Mouse (Mus musculus) T-helper 17 cell (primary cell): ENCODE measurements around the gene Cdc42bpg.
"Not testable (repeated sequence)": the region's sequence is repeated elsewhere in the genome, so short reads cannot be mapped to it uniquely, and the experiment has no call there.

Experiments
- in situ Hi-C, 2 experiments: fragments of 300-600 bp; cut with MboI, MseI; formaldehyde crosslinking; loops; 1 replicate in 1 of 2; 2 replicates in 1 of 2; pipeline ENCODE4 v1.15.1; 2025; ENCODE audit warnings: high pct_unique_total_duplicates in 2 of 2

Gene Cdc42bpg

DNA sequence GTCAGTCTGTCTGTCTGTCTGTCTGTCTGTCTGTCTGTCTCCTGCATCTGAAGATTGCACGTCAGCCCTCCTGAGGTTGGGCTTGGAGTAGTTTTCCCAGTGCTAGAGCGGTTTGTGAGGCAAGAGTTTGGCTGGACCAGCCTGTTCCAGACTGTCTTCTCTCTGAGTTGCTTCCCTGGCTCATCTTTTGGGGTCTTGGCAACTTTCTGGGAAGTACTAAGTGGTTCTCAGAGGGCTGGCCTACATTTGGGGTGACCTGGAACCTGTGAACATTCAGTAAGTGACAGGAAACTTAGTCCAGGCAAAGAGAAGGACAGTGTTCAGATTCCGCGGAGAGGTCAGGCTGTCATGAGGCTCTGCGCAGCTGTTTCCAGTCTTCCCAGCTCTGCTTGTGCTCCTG, 14.0 kb upstream of the Cdc42bpg start:
- in situ Hi-C loops = no loop called here

DNA sequence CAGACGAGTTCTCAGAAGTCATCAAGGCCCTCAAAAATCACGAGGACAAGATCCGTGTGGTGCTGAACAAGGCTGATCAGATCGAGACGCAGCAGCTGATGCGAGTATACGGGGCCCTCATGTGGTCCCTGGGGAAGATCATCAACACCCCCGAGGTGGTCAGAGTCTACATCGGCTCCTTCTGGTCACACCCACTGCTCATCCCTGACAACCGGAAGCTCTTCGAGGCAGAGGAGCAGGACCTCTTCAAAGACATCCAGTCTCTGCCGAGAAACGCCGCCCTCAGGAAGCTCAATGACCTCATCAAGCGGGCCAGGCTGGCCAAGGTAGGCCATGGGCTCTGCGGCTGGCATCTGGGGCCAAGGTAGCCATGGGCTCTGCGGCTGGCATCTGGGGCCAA, 12.0 kb upstream of the Cdc42bpg start:
- in situ Hi-C loops = no loop called here

DNA sequence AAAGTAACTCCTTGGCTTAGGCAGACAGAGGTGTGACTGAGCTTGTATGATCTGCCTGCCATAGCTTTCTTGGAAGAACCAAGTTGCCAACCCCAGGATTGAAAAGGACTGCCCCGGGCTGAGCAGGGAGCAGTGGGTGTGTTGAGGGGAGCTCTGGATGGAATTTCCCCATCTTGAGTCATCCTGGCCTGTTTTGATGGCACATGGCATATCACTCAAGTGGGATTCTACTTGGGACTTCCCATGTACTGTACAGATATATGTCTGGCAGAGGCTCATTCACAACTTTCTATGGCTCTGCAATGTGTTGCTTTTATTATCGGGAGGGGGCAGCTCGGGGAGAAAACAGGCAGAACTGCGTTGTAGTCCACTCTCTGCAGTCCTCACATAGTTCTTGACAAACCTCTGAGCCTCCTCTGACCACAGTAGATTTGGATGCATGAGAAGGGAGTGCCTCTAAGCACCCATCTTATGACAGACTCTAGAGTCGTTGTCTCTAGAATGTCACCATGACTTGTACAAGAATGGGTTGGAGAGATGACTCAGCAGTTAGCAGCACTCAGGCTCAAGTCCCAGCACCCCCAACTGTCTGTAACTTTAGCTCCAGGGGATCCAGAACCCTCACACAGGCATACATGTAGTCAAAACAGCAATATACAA, 9.6 kb upstream of the Cdc42bpg start:
- in situ Hi-C loops = no loop called here

DNA sequence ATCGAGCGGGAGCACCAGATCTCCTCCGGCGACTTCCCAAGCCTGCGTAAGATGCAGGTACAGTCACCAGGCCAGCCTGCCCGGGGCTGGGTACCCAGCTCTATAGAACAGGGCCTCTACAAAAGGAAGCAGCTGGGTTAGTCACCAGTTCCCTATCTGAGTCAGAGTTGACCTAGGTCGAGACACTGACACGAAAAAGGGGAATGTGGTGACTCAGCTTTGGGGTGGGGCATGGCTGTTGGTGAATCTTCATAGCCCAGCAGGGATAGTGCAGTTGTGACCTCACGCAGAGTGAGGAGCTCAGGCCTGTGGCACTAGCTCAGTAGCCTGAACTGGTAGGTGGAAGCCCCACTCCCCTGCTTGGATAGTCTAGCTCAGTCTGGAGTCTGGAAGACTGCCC, 8.6 kb upstream of the Cdc42bpg start:
- in situ Hi-C loops = no loop called here

DNA sequence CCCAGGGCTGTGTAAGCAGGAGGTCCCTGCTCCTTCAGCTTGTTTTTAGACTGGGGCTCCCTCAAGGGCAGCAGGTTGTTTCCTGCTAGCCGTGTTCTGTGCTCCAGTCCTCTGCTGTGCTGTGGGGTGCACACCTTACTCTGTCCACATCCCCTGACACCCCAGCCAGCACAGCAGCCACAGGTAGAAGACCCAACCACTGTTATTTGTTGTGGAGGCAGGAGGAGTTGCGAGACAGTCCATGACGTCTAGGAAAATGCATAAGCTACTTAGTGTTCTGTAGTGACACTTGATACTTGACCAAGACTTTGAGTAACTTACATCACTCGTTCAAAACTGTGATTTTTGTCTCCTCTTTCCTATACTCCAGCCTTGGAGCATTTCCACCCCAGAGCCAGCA, 7.3 kb upstream of the Cdc42bpg start:
- in situ Hi-C loops = no loop called here

DNA sequence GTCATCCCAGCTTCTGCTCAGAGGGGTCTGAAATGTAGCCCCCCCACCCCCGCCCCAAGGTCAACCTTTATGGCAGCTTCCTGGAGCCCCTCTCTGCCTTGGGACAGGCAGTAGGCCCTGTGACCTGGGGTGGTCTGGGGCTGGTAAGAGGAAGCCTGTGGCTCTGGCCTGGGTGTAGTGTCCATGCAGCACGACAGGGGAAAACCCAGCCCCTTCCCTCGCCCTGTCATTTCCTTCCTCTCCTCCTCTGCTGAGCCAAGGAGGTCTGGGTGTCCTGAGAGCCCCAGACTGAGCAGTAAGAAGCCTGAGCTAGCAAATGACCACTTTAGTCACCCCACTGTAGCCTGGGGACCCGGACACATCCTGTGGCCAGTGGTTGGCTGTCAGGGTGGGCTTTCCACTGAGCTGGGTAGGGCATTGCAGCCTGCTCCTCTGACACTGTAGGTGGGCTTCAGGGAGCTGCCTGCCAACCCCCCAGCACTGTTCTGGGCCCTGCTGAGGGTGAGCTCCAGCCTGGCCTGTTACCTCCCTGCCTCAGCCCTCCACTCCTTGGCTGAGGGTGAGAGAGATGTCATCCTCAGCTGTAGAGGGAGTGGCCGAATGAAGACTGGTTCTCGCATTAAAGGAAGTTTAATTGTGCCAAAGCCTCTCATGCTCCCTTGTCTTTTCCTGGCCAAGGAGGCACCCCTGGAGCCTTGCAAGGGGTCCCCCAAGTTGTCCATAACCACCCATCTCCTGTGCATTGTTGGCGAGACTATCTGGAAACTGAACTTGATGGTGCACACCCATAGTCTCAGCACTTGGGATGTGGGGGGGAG, 6.6 kb upstream of the Cdc42bpg start:
- in situ Hi-C loops = loop anchor here in 1 of 2 experiments (10.0 kb wide), 1 partner anchor 485 kb away; no protein-coding TSS in a partner anchor

DNA sequence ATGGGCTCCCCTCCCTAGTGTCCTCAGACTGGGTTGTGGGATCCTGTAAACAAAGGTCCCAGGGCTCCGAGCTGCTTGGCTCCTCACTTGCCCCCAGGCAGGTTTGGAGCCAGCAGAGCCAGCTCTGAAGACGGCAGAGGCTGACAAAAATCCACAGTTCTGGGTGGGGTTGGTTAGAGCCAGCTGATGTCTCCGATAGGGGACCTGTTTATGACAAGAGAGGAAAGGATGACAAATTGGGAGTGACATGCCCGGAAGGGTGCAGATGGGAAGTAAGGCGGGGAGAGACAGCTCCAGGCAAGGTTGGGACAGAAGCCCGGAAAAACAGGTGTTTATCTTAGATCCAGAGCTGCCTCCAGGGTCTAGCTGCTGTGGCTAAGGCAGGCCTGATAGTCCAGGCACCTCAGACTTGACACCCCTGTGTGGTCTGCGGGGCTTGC, 5.8 kb upstream of the Cdc42bpg start:
- in situ Hi-C loops = loop anchor here in 1 of 2 experiments (10.0 kb wide), 1 partner anchor 486 kb away; no protein-coding TSS in a partner anchor

DNA sequence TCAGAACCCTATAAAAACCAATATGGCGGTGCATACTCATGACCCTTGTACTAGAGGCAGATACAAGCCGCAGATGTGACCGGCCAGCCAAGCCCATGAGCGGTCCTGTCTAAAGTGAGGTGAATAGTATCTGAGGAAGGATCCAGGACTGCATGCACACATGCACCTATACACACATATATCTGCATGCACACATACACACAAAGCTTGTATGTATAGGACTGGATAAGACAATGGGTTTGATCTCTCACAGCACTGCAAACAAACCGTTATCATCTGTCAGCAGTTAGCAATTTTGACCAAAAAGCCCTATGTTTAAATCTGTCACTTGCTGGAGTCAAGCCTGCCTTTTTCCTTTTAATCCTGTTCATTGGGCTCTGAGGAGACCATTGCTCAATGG, 4.1 kb upstream of the Cdc42bpg start:
- in situ Hi-C loops = loop anchor here in 1 of 2 experiments (10.0 kb wide), 1 partner anchor 487 kb away; no protein-coding TSS in a partner anchor

DNA sequence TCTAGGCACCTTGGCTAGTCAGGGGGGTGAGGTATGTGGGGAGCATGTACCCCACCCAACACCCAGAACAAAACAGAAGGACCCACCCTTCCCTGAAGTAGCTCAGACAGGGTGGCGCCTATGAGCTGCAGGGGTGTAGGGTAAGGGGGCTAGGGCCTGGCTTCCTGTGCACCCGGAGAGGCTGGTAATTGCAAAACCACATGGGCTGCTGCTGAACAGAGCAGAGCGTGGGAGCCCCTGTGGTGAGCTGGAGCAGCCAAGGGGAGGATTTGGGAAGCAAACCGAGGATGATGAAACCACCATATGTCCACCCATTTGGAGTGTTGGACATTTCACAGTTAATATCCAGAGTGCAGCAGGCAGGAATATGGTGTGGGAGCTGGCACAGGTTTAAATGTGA, 3.7 kb upstream of the Cdc42bpg start:
- in situ Hi-C loops = loop anchor here in 1 of 2 experiments (10.0 kb wide), 1 partner anchor 488 kb away; no protein-coding TSS in a partner anchor

DNA sequence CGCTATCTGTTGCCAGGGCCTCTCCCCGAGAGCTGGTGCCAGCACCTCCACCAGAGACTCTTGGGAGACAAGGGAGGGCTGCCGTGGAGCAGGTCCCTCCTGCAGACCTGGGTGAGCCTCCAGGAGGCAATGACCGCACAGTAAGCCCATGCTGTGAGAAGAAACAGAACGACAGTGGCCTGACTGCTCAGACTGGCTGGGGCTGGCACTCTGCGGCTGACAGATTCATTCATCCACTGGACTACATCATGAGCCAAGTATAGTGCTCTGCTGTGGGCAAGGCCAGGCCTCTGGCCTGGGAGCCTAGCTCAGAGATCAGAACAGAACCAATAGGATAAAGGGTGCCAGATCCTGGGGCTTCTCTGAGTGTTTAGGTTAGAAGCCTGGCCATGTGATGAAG, 2.4 kb upstream of the Cdc42bpg start:
- in situ Hi-C loops = loop anchor here in 1 of 2 experiments (10.0 kb wide), 1 partner anchor 489 kb away; no protein-coding TSS in a partner anchor

DNA sequence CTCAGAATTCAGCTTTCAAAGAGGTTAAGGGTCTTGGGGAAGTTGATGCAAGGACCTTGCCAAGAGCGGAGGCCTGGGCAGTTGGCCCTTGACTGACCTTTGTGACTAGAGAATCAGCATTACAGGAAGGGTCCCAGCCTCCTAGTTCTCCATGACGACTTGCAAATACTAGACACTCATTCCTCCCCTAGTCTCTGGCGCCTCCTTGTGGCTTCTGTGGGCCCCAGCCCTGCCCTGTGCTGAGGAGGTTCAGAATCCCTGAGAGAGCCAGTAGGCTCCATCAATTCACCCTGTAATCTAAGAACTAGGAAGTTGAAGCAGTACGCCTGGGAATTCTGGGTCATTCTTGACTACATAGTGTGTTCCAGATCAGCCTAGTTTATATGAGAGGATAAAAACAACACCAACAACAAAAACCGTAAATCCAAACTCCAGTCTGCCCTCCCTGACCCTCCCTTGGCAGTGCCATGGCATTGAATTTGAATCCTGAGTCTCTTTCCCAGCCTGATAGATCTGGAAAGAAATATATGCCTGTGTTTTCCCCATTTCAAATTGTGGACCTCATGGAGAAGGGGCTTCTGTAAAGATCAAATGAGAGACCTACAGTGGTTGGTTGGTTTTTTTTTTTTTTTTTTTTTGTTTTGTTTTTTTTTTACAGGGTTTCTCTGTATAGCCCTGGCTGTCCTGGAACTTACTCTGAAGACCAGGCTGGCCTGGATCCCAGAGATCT, 1.3 kb upstream of the Cdc42bpg start:
- in situ Hi-C loops = loop anchor here (5.0 to 10.0 kb wide), 3 partner anchors 33 to 490 kb away; no protein-coding TSS in a partner anchor

DNA sequence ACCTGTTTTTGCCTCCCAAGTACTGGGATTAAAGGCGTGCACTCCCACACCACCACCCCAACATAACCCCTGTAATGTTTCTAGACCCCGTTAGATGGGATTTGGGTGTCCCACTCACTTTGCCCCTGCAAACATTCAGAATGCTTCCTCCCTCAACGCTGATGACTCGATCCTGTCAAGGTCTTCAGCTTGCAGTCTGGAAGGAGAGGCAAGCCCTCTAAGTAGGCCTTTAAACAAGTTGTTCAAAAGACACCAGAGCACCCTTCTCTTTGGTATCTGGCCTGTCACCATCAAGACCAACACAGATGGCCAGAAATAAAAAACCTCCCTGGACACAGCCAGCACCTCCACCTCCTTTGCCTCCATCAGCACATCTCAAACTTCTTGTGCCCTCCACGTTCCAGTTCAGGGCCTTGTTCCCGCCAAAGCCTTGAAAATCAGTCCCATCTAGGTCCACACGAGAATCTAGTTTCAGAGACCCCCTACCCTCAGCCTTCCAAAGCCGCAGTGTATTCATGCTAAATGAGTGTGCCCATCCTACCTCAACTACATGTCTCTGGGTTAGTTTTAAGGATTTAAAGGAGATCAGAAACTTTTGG, 640 bp upstream of the Cdc42bpg start:
- in situ Hi-C loops = loop anchor here (5.0 to 10.0 kb wide), 3 partner anchors 33 to 491 kb away; no protein-coding TSS in a partner anchor

DNA sequence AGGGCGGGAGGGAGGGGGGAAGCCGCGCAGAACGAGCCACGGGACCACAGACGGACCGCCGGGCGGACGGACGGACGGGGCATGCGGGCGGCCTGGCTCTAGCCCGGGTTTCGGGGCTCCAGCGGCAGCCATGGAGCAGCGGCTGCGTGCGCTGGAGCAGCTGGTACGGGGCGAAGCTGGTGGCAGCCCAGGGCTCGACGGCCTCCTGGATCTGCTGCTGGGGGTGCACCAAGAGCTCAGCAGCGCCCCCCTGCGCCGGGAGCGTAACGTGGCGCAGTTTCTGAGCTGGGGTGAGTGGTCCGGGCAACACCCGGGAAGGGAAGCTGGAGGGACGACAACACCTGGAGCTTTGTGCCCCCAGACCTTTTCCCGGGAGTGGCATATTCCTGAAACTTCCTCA, 330 bp downstream of the Cdc42bpg start:
- in situ Hi-C loops = loop anchor here (5.0 to 10.0 kb wide), 3 partner anchors 34 to 492 kb away; no protein-coding TSS in a partner anchor

DNA sequence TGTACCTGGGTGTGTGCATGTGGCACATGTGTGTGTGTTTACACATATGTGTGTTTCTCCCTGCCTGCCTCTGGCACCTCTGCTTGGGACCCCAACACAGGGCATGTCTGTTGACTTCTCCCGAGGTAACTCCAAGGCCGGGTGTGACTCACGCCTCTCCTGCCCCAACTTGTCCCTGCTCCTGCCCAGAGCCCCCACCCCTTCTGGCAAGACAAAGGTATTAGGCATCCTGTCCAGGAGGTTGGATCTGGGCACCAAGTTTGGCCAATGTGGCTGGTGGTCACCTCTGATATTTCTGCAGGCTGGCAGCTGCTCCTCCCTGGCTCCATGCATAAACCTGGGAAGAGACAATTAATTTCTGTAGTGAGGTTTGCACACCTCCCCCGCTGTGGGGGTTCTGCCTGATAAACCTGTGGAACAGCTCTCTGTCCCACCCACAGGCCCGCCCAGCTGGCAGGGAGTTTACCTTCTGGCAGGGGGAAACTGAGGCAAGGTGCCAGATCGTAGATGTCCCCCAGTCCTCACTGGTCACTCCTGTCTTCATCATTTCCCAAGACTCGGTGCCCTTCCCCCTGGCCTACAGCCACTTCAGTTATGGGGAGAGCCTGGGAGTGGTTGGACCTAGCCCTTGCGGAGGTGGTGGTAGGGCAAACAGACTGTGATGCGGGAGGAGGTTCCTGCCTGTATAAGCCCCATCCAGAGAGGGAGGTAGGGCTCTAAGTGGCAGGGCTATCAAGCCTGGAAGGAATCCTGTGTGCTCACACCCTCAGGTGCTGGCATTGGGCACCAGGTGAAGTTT, 1.7 kb downstream of the Cdc42bpg start:
- in situ Hi-C loops = loop anchor here (5.0 to 10.0 kb wide), 3 partner anchors 36 to 493 kb away; no protein-coding TSS in a partner anchor

DNA sequence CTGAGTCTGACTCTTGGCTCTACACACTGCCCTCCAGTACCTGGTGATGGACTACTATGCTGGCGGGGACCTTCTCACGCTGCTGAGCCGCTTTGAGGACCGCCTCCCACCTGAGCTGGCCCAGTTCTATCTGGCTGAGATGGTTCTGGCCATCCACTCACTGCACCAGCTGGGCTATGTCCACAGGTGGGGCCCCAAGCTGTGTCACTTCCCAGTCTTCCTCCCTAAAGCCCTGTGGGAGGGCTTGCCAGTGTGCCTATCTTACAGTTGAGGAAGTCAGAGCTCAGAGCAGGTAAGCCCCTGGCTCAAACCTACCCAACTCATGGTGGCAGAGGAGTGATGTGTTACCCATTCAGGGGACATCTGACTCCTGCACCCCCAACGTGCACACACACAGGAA, 3.9 kb downstream of the Cdc42bpg start:
- in situ Hi-C loops = no loop called here

DNA sequence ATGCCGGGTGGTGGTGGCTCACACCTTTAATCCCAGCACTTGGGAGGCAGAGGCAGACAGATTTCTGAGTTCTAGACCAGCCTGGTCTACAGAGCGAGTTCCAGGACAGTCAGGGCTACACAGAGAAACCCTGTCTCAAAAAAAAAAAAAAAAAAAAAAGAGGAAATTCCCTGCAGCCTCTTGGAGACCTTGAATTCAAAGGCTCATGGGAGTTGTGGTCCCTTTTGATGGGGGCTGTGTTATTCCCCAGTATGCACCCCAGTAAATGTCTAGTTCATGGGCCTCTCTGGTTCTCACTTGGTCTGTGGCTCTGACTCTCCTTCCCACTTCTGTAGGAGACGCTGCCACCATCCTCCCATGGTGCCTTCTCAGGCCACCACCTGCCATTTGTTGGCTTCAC, 5.5 kb downstream of the Cdc42bpg start:
- in situ Hi-C loops = not testable (repeated sequence)

DNA sequence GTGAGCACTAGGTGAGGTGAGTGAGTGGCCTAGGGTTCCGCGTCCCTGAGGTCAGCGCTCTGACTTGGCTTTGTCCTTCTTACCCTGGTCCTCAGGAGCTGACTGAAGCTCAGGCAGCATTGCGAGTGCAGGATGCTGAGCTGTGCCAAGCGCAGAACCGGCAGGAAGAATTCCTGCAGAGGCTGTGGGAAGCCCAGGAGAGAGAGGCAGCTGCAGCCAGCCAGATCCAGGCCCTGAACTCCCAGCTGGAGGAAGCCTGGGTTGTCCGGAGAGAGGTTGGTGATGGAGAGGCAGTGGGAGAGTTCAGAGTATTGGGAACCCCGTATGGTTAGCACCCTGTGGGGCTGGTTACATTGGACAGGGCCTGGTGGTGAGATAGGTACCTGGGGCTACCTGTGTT, 7.5 kb downstream of the Cdc42bpg start:
- in situ Hi-C loops = no loop called here

DNA sequence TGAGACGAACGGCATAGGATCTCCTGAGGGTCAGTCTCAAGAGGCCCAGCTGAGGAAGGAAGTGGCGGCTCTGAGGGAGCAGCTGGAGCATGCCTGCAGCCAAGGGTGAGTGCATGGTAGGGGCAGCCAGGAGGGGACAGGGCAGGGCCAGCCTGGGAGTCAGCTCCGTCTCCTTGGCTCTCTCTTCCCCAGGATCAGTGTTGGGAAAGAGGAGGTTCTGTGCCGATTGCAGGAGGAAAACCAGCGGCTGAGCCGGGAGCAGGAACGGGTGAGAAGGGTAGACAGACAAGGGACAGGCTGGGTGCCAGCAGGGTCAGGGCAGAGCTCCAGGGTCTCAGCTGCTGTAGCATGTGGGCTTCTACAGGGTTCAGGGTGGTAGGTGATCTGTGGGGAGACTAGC, 8.3 kb downstream of the Cdc42bpg start:
- in situ Hi-C loops = no loop called here

DNA sequence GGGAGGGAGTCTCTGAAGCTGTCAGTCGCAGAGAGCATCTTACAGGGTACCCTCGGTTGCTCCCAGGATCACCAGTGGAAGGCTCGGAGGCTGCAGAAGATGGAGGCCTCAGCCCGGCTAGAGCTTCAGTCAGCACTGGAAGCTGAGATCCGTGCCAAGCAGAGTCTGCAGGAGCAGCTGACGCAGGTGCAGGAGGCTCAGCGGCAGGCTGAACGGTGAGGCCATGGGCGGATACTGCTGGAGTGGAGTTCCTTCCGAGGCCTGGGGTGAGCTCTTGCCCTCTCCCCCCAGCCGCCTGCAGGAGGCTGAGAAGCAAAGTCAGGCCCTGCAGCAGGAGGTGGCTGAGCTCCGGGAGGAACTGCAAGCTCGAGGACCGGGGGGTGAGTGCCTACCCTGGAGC, 9.3 kb downstream of the Cdc42bpg start:
- in situ Hi-C loops = no loop called here

DNA sequence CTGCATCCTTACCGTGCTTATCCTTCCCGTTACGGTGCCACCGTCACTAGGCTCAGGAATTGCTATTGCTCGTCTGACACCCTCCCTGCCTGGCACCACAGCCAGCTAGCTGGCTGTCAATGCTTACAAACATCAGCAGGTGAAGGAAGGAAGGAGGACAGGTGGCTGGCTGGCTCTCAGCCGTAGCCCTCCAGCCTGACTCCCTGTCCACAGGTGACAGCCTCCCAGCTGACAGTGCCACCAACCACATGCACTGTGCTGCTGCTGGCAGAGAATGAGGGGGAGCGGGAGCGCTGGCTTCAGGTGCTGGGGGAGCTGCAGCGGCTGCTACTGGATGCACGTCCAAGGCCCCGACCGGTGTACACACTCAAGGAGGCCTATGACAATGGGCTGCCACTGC, 11.9 kb downstream of the Cdc42bpg start:
- in situ Hi-C loops = no loop called here
